Mouse (Mus musculus) c-Kit-positive CD71-negative TER-119-negative erythroid progenitor cells, embryonic 14.5 days (primary cell): ENCODE measurements around the gene Col4a1.

Experiments used
- DNase-seq: peaks from one replicate; pipeline ENCODE4 v3.0.0-alpha.2; 2013; ENCODE audit warnings: low read depth

The Col4a1 gene

DNA sequence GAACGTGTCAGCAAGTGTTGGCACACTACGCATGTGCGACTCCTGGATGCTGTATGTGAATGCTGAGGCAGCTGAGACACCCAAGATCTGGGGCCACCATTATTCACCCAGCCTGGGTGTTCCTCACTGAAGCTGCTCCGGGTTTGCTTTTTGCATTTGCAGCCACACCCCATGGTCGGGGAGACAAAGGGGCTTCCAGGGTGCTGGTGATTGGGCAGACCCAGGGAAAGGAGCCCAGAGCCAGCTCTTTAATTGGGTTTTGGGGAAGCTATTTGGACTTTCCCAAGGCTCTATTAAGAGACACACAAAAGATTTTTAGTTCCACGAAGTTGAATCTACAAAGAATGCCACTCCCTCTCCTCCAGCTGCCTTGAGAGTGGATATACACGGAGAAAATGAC is 85.2 kb downstream of the Col4a1 start:
- no peak for DNase-seq

DNA sequence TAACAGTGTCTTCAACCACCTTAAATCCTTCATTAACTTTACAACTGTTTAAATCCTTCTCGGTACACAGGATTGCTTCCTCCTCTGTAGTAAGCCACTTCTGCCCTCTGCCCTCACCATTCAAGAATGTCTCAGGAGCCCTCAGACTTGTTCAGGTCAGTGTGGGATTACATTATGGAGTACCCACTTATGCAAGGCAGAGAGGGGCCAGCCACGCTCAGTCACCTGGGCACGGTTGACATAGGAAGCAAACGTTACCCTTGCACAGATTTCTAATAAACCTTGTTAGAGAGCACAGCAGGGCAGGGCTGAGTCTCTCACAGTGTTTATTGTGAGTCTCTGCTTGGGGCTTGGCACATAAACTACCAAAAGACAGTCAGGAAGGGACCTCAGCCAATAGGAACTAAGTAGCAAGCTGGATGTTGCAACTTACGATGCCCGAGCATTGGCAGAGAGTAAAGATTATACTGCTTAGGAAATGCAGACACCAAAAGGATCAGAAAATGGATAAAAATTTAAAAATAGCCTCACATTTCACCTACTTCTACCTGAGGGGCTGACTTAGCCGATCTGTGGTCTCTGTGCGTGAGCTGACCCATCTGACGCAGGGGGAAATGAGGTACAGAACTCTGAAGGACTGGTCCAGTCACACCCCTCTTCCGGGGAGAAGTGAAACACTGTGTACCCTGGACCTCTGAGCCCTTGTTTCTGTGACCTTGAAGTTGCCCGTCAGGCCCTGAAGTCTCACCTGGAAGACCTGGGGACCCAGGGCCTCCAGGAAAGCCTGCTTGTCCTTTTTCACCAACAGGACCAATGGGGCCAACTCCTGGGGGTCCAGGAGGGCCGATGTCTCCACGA is 86.8 kb downstream of the Col4a1 start:
- no peak for DNase-seq

DNA sequence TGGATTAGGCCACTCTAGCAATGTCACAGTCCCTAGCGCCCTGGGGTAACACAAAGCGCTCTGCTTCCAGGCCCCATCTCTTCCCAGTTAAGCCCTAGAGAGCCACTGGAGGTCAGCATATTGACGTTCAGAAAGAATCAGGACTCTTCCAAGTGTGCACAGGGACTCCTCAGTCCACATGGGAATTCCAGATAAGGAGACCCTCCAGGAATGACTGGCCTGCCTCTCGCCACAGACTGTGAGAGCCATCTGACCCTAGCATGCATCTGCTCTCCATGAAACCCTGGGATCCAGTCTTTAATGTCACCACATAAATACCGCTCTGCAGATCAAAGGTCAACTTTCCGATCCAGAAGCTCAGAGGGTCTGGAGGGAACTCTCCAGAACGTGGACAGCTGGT is 88.4 kb downstream of the Col4a1 start:
- DNase-seq: no peak

DNA sequence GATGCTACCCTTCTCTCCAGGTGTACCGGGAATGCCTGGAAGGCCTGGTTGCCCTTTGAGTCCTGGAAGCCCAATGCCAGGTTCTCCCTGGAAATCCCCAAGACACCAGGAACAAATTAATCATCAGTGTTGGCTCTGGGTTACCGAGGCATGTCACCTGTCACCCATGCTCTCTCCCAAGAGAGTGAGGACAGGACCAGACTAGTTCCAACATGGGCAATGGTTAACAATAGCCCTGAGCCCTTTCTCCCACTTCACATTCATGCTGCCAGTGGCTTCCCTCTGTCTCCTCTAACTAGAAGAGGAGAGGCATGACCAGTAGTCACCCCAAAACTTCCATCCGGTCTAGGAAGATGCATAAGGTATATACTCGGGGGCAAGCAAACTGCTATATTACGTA is 91.3 kb downstream of the Col4a1 start:
- no peak for DNase-seq

DNA sequence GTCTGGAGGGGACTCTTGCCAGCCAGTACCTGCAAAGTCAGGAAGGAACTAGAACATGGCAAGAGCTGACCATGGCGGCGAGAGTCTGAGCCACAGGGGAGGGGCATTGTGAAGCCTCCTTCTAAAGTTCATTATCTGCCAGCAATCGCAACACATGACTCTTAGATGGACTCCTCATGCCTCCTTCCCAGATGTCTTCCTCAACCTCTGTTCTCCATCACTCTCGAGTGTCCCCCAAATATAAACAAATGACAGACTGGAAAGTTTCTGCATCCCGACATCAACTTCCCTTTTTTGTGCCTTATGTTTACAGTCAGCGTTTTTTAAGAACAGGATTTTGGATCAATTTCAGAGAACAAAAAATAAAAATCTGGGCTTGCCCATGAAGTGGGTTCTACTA is 93.3 kb downstream of the Col4a1 start:
- no peak for DNase-seq

DNA sequence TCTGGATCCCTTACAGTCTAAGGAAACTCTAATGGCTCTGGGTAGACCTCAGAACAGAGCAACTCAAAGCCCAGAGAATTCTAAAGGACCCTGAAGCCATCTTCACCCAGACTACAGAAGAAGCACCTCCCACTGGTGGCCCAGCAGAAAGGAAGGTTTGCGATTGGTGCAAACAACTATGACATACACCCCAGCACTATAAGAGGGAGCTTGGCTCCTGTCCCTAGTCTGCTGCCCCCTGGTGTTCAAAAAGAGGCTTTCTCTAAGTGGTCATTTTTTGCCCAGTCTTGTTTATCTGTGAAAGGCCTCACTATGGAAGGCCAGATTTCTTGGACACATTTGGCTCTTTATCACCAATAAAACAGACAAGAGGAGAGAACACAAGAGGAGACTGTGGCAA is 97.4 kb downstream of the Col4a1 start:
- DNase-seq: peak; percentile 50

DNA sequence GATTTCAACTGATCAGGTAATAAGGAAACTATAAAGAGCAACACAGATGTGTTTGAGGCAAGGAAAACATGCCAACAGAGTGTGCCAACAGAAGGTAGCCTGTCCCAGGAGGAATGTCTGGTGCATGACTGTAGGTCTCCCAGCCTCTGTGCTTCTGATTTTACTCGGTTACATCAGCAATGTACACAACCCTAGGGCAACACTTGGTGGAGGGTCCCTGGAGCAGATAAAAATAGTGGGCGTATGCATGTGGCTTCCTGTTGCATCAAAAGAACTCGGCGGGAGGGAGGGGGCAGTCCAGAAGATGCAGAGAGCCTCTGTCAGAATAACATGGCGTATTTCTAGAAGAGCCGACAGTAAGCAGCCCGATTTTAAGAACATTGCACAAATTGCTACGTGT is 106.1 kb downstream of the Col4a1 start:
- DNase-seq: no peak

DNA sequence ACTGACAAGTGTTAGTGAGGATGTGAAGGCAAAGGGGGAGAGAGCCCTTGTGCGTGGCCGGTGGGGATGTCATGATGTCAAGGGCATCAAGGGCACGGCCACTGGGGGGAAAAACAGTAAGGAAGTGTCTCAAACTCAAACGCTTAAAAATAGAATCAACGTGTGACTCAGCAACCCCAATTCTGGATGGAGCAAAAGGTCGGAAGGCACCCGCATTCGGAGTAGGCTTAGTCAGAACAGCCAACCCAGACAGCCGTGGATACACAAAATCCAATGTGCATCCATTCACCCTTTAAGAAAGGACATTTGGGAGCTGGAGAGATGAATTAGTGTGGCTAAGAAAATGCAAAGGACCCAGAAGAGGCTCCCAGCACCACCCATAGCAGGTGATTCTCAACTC is 107.1 kb downstream of the Col4a1 start:
- no peak for DNase-seq

DNA sequence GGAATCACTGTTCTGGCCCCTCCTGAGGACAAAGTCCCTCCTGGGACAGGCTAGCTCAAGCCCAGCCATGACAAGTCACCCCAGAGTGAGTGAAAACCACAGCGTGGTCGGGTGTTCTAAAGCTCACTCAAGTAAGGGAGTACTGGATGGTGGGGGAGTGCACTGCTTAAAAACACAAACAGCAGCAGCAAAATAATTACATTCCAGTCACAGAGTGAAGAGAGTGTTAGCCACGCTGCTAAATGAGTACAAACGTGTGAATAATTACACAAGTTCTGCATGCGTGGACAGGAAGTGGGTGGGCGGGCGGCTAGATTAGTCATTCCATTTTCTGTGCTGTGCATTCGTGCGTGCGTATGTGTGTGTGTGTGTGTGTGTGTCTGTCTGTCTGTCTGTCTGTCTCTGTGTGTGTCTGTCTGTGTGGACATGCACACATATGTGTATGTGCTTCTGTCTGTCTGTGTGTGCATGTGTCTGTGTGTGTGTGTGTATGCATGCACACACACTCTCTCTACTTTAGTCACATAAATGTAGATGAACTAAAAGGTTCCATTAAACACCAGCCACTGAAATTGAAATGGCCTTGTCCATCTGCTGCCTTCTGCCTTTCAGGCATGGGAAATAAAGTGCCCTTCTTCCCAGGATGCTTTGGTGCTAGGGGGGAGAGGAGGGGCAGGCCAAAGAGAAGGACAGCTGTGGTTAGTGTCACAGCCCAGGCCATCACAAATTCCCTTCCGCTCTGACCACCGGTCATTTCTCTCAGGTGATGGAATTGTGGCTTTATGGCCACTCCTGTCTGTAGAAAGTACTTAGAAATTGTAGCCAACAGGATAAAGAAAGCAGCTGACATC is 109.1 kb downstream of the Col4a1 start:
- no peak for DNase-seq

DNA sequence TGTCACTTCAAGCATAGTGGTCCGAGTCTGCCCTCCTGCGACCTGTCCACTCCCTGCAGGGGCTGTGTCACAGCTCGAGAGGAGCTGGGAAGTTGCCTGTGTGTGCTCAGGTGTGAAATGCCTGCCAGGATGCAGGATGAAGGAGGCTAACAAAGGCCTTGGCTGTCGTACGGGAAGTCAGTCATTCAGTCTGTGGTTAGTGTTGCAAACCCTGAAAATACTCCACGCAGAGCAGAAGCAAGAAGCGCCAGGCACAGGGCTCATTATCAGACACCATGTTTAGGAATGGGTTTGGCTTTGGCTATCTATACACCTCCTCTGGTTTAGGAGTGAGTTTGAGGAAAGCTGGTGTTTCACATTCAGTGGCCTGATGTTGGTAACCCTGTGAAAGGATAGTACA is 114.0 kb downstream of the Col4a1 start:
- DNase-seq: no peak

DNA sequence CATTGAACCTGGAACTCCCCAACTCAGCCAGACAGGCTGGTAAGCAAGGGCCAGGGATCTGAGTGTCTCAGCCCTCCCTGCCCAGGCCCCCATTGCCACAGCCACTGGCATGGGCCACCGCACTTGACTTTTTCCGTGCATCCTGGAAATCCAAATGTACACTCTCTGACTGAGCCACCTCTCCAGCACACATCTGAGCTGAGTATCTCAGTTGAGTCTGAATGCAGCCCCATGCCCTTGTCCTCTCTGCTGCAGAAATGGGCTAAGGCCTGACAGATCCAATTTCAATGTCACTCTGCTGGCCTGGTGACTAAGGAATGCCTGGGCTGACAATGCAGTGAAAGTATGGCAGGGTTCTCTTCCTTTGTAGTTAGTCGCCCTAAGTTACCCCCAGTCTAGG is 114.6 kb downstream of the Col4a1 start:
- DNase-seq: no peak

DNA sequence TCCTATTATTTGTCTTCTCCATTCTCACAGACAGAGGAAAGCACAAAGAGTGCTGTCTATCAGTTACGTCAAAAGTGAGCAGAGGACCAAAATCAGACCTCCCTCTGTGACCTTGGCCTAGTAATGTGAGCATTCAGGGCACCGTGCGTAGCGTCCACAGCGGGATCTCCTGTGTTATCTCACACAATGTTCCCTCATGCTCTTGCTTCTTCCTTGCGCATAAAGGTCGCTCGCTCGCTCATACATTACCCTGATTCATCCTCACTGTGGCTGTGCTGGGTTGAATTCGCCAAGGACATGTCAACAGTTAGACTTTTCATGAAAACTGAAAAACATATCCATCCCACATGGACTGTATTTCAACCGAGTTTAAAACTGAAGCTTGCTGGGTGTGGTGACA is 115.4 kb downstream of the Col4a1 start:
- no peak for DNase-seq

DNA sequence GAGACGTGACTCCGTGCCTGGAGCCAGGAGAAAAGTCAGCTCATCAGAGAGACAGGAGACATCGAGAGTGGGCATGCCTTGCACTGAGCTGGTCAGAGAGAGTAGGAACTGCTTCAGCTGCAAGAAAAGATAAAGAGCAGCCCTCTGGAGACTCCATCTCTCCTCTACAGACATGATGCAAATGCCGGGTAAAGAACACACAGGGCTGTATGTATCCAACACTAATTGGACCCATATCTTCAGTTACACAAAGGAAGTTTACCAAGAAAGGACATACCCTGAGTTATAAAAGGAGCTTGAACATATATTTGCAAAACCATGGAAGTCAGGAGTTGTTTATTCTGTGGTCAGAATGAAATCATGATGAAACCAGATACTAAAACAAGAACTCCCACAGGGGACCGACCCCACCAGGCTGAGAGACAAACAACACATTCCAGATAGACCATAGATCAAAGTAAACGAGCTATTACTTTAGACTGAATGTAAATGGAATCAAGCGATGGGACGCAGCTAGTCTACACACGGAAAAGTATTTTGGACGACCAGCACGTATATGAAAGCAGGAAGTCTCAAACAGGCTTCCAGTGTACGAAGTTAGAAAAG is 119.8 kb downstream of the Col4a1 start:
- DNase-seq: no peak

DNA sequence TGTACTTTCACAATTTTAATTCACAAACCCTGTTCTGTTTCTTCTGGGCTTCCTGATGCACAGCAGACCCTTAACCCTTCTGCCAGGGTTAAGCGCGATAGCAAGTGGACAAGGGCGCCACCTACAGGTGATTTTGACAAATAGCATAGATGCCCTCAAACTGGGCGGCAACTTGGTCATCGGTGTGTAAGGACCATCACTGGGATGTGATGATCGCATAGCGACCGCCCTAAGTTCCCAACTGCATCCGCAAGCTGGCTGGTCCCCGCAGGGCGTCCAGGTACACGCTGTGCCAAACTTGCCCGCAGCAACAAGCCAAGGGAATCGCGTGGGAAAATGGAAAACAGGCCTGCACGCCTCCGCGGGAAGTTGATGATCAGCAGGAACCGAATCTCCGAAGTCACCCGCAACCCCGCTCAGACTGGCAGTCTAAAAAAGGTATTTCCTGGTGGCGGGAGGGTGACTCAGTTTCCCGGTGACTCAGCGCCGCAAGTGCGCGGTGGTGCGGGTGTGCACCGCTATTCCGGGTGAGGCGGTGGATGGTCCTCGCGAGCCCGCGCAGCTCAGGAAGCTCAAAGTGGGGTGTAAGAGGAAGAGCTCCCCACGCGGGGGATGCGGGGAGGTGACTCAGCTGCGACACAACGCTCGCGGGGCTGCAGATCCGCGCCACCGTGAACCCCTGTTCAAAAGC is 124.9 kb downstream of the Col4a1 start:
- DNase-seq: peak; percentile 53

DNA sequence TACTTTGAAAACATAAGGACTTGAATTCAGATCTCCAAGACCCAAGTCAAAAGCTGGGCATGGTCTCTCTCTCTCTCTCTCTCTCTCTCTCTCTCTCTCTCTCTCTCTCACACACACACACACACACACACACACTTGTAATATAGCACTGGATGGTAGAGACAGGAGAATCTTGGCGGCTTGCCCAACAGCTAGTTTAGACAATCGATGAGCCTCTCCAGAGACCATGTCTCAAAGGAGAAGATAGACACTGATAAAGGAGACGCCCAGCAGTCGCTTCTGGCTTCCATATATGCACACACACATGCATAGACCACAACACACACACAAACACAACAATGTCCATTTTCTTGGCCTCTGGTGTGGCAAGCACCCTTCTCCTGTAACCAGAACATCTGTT is 126.2 kb downstream of the Col4a1 start:
- DNase-seq: no peak

DNA sequence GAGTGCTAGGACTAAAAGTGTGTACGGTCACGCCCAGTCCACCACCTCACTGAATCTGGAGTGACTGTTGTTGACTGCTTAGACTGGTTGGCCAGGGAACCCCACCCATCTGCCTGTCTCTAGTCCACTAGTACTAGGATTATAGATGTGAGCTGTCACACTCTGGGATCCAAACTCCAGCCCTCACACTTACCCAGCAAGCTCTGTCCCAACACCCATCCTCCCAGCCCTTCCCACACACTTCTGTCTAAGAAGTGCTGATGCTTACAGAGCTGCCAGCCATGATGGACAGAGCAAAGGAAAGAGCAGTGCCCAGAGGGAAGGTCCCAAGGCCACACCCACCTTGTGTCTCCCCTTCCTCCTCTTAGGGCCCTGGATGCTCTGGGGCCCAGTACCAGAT is 127.0 kb downstream of the Col4a1 start:
- no peak for DNase-seq

DNA sequence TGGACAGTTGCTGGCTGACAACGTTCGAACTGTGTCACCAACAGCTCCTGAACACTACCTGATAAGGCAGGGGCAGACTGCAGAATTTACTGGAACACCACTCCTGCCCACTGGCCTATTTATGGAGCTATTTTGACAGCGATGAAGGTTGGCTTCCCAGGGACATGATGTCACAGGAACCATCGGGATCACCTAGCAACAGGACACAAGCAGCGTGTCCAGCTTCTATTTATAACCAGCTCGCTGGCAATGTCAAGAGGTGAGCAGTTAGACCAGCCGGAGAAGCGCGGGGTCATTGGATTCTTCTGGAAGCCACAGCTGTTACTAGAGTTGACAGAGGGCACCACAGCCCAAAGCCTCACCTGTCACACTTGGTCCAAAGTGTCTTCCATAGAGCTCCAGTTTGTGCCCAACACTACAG is 129.0 kb downstream of the Col4a1 start:
- DNase-seq: no peak

DNA sequence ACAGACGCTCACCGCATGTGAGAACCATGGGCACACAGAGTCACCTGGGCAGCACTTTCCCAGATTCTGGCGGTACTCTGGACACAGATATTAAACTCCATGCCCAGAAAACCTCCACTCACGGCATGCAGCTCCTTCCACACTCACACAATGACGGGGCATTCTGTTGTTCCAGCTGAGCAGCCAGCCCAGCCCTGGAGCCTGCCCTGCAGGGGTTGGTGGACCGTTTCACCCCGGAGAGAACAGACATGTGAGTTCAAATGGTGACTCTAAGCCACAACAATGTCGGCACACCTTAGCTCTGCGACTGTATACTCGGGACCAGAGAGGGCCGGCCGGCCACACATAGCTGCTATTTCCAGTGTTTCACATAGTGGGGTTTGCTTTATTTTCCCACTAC is 130.0 kb downstream of the Col4a1 start:
- no peak for DNase-seq

DNA sequence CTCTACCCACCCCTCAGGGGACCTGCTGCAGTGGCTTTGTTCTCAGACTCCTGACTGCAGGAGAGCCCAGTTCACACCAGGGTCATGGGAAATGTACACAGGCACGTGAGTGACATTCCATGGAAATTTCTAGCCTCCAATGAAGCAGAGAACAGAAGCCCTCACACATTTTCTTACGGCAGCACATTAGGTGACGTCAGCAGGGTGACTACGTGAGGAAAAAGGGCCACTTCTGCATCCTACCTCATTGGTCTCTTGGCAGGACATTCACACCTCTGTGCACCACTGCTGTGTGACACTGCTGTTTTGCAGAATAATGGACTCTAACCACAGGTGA is 130.5 kb downstream of the Col4a1 start:
- DNase-seq: no peak

DNA sequence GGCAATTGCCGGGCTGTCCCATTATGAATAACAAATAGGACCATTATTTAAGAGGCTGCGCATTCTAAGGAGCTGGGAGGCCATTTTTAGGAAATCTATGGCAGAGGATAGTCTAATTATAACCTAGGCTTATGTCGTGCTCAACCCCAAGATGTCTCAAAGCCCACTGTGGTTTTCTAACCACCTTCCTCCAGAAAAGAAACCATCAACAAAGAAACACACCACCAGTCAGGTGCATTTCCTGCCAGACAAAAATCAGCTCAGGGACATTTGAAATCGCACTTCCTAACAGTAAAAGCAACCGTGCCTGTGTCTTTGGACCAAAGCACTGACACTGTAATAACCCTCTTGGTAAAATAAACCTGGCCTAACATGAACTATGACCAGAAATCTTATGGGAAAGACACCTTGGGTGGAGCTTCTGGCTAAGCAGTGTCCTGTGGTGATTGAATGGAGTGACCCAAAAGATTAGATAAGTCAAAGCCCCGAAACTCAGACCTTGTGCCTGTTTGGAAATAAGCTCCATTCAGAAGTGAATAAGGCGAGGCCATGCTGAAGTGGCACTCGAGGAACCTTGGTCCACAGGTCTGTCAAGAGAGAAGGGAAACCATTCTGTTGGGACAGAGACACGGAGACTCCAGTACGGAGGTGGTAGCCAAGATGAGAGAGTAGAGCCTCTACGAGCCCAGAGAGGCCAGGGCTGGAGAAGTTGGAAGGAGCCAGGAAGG is 131.0 kb downstream of the Col4a1 start:
- no peak for DNase-seq

DNA sequence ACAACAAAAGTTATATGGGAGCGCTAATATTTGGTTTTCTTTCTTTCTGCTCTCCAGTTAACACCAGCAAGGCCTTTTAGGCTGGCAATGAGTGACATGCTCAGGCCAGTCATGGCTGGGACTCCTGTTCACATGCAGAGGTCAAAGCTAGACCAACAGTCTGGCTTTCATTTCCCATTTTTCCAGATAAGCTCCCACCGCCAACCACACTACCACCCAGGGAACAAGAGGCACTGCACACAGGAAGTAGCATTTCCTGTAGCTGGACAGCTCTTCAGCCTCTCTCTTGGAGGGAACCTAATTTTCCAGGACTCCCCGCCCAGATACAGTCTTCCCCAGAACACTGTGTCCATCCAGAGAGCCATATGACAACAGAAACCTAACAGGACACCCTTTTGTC is 132.8 kb downstream of the Col4a1 start:
- DNase-seq: no peak

DNA sequence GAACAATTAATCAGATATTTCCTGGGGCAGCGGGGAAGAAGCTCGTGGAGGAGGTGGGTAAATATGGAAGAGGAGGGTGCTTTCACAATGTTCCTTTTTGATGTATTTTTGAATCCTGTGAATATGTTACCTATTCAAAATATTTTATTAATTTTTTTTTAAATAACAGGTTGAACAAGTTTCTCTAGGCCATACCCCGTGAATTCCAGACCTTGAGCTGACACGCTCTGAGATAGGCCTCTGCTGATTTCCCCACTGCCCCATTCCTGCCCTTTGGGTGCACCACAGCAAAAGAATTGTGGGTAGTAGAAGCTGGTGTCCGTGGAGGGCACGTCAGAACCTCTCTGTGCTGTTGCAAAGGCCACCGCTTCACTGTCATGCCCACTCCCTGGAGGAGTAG is 136.2 kb downstream of the Col4a1 start:
- DNase-seq: no peak
